Mouse (Mus musculus) forebrain, embryonic 11.5 days (tissue): ENCODE results near the gene Mars2. TPM values are rescaled to one million over a fixed set of nuclear protein-coding genes. Genes with fewer than 3 reads are reported as not detected.

Experiments used
- ATAC-seq: fragments of 200-750 bp; cut with Nextera tagmentation; replicated peaks from 2 replicates; pipeline ENCODE4 v1.8.0; 2017; ENCODE audit warnings: moderate TSS enrichment; ENCODE audit not compliant: low FRiP score
- DNase-seq: peaks from one replicate; pipeline ENCODE4 v3.0.0-alpha.2; 2017; ENCODE audit warnings: low spot score
- H3K27ac ChIP-seq: fragments of 300-500 bp; sonication (generic); 2 replicates; pipeline ENCODE4 v1.5.1; 2014; ENCODE audit warnings: low read depth, low read length
- H3K27me3 ChIP-seq: fragments of 300-500 bp; sonication (generic); 2 replicates; pipeline ENCODE4 v1.6.1; 2014; ENCODE audit warnings: mild to moderate bottlenecking, low read length, mixed read lengths; ENCODE audit not compliant: control insufficient read depth, insufficient read depth
- H3K36me3 ChIP-seq: fragments of 300-500 bp; sonication (generic); 2 replicates; pipeline ENCODE4 v1.6.1; 2014; ENCODE audit warnings: mild to moderate bottlenecking, low read length, moderate library complexity, mixed read lengths; ENCODE audit not compliant: control insufficient read depth, insufficient read depth
- H3K4me1 ChIP-seq: fragments of 300-500 bp; sonication (generic); replicated peaks from 2 replicates; pipeline ENCODE4 v1.6.1; 2014; ENCODE audit warnings: low read length, mixed read lengths; ENCODE audit not compliant: control insufficient read depth, insufficient read depth
- H3K4me2 ChIP-seq: fragments of 300-500 bp; sonication (generic); 2 replicates; pipeline ENCODE4 v1.6.1; 2014; ENCODE audit warnings: low read depth, mild to moderate bottlenecking, low read length, moderate library complexity, mixed read lengths; ENCODE audit not compliant: severe bottlenecking
- H3K4me3 ChIP-seq: fragments of 300-500 bp; sonication (generic); 2 replicates; pipeline ENCODE4 v1.5.1; 2014; ENCODE audit warnings: low read depth, low read length
- H3K9ac ChIP-seq: fragments of 300-500 bp; sonication (generic); 2 replicates; pipeline ENCODE4 v1.6.1; 2014; ENCODE audit warnings: low read length
- H3K9me3 ChIP-seq: fragments of 300-500 bp; sonication (generic); 2 replicates; pipeline ENCODE4 v1.6.1; 2016; ENCODE audit warnings: low read length, mixed read lengths; ENCODE audit not compliant: control insufficient read depth
- WGBS: fragments of 180-500 bp; shearing (Covaris S2); extraction: QIAGEN DNeasy Blood & Tissue Kit; methylation state at CpG from one replicate; pipeline ENCODE4 v1.1.7; 2014; 5-methylcytosine and 5-hydroxymethylcytosine counted together
- polyA plus RNA-seq: library from polyadenylated mRNA; unstranded; fragments of >200 nt; fragmentation: Nextera tagmentation; extraction: Ambion mirVana; gene quantifications from 2 replicates; pipeline ENCODE4 v1.2.1, GENCODE M21; 2014

Gene Mars2
- polyA plus RNA-seq, 1 experiment from 2014 or later, result 3.8 TPM

DNA sequence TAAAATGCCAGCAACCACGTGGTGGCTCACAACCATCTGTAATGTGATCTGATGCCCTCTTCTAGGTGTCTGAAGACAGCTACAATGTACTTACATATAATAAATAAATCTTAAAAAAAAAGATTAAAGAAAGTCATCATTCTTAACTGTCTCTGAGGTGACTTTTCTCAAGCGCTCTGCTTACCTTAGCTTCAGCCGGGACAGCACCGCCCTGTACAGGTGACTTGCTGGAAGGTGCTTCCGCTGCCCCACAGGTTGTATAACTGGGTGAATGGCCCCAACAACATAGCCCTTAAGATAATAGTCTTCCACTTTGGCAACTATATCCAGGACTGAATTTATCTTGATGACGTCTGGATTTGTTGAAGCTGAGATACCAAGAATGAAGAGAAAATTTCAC lies 23.0 kb upstream of the Mars2 start:
- Histone ChIP-seq H3K9me3 (no peaks in the 10 kb centered on the region), H3K27ac (no peak overlapping the region), H3K4me2 (no peak overlapping the region), H3K4me1 (no peaks in the 10 kb centered on the region; the same call in 1 of the 2 replicates), H3K9ac (no peak overlapping the region), H3K27me3 (no peaks in the 10 kb centered on the region), H3K4me3 (no peak overlapping the region), H3K36me3 (no peaks in the 10 kb centered on the region)
- 86% methylated on average over 6 of the region's 6 CpGs for WGBS
- DNase-seq (no peak), ATAC-seq (no peak)

DNA sequence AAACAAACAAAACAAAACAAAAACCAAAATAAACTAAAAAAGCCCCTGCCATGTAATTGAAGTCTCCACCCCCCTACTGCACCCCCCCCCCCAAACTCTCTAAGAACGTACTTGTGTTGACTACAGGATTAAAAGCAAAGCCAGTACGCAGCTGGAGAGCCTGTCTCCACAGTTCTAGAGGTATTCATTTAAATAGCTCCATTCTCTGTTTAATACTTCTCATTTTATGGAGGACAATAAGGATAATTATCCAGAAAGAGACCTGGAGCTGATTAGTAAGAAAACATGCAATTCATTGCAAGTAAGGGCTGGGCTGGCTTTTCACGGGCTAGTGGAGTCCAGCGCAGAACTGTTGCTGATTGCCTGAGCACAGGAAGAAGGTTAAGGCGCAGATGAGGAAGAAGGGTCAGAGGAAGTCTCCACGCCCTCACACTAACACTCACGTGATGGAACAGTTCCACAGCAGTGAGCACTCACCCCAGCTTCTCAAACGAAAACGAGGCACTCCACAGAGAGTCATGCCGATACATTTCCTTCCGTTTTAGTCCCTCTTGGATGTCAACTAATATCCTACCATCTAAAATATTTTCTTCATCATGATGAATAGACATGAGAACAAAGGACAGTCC lies 21.7 kb upstream of the Mars2 start:
- no peak for ATAC-seq
- H3K27ac ChIP-seq, result no peak overlapping the region
- WGBS, result 45% methylated on average over 11 of the region's 11 CpGs

DNA sequence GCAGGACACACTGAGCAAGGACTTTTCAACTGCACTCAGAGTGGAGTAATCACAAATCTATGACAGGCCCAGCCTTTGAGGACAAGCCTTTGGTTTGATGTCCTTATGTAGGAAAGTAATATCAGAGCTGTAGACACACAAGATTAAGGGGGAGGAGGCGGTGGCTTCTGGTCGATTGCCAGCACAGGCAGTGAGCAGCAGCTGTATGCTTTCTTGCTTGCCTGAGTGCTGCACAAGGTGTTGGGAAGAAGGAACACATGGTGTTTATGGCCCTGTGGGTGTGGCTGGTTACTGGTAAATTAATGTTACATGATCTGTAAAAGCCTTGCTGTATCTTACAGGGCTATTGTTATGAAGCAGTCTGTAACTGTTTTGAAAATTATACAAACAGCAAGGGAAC lies 19.8 kb upstream of the Mars2 start:
- ATAC-seq (no peak), DNase-seq (no peak)
- Histone ChIP-seq H3K9me3 (no peaks in the 10 kb centered on the region), H3K36me3 (no peaks in the 10 kb centered on the region), H3K4me3 (no peak overlapping the region), H3K4me2 (no peak overlapping the region), H3K27me3 (no peaks in the 10 kb centered on the region), H3K9ac (no peak overlapping the region), H3K4me1 (no peaks in the 10 kb centered on the region), H3K27ac (no peak overlapping the region)
- WGBS, result 92% methylated on average over 2 of the region's 2 CpGs

More for the DNA sequence above, 21.7 kb upstream of the Mars2 start:
- no peak overlapping the region for H3K4me2 ChIP-seq
- H3K4me1 ChIP-seq, result no peaks in the 10 kb centered on the region; the same call in 1 of the 2 replicates
- no peak for DNase-seq
- H3K9me3 ChIP-seq, result no peaks in the 10 kb centered on the region
- no peak overlapping the region for H3K9ac ChIP-seq
- H3K4me3 ChIP-seq, result no peak overlapping the region
- H3K27me3 ChIP-seq, result no peaks in the 10 kb centered on the region
- no peaks in the 10 kb centered on the region for H3K36me3 ChIP-seq

DNA sequence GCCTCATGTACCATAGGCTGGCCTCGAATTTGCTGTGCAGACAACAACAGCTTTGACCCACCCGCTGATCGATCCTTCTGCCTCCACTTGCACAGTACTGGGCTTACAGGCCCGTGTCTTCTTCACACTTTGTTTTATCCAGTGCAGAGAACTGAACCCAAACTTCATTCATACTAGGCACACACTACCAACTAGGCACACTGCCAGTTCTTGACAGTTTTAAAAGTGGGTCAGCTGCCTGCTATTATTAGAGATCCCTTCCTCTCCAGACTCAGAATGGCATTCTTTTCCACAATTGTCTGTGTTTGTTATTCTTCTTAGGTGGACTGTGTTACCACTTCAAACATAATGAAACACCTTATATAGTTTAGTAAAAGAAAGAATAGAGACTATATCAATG lies 15.6 kb upstream of the Mars2 start:
- 76% methylated on average over 4 of the region's 4 CpGs for WGBS
- DNase-seq, result no peak
- no peaks in the 10 kb centered on the region for H3K27me3 ChIP-seq
- H3K36me3 ChIP-seq, result no peaks in the 10 kb centered on the region
- no peak overlapping the region for H3K27ac ChIP-seq
- no peaks in the 10 kb centered on the region for H3K9me3 ChIP-seq
- no peak overlapping the region for H3K9ac ChIP-seq
- no peak for ATAC-seq
- H3K4me3 ChIP-seq, result no peak overlapping the region
- H3K4me1 ChIP-seq, result no peaks in the 10 kb centered on the region
- H3K4me2 ChIP-seq, result no peak overlapping the region

DNA sequence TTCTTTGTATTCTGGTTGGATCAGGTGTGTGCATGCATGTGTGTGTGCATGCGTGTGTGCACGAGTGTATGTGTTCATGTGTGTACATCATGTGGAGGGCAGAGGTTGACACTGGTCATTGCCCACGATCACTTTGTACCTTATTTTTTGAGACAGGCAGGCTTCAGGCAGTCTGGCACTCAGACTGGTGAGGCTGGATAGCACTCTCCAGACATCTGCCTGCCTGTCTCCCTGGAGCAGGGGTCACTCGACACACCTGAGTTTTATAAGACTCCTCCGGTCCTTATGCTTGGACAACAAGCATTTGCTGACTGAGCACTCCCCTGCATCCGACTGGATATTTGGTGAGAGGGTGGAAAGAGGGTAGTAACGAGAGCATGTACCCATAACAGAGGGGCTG lies 14.0 kb upstream of the Mars2 start:
- no peak overlapping the region for H3K9ac ChIP-seq
- no peak overlapping the region for H3K27ac ChIP-seq
- no peak overlapping the region for H3K4me3 ChIP-seq
- no peaks in the 10 kb centered on the region for H3K36me3 ChIP-seq
- ATAC-seq (no peak), DNase-seq (no peak)
- H3K4me1 ChIP-seq, result no peaks in the 10 kb centered on the region
- H3K9me3 ChIP-seq, result no peaks in the 10 kb centered on the region
- no peak overlapping the region for H3K4me2 ChIP-seq
- H3K27me3 ChIP-seq, result no peaks in the 10 kb centered on the region
- 94% methylated on average over 7 of the region's 7 CpGs for WGBS

DNA sequence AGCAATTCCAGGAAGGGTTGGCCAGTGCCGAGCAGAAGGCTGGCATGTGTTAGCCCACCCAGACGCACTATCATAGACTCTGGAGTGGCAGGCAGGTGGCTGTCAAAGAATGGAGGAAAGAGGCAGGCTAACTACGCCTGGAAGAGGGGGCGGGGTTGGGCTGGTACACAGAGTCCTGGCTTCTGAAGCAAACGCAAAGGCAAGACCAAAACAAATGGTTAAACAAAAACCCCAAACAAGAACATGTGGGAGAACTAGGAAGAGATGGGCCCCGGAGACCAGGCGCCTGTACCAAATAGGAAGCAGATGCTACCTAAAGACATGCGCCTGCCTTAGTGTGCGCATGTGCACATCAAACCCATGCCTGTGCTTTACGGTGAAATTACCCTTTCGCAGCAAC lies 12.9 kb upstream of the Mars2 start:
- Histone ChIP-seq H3K4me3 (no peak overlapping the region), H3K4me2 (0 out of 2 replicates have a peak overlapping the region, but pooled peaks have one; percentile 8)
- WGBS, result 60% methylated on average over 11 of the region's 11 CpGs

DNA sequence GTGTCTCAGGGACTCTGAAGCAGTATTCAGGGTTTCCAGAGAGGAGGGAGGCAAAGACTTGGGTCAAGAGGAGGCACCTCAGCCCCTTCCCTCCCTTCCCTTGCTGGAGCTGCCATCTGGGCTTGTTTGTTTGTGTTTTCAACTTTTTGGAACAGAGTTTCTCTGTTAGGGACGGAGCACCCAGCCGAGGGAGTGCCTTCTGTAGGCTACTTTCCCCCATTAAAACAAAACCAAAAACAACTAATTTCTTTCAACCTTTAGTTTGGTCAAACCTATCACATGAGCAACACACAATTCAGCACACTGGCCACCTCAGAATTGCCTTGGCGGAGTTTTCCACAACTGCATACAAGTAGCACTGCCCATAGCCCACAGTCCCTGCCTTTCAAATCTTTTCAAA lies 11.6 kb upstream of the Mars2 start:
- Histone ChIP-seq H3K36me3 (no peaks in the 10 kb centered on the region), H3K4me2 (peak overlapping the region; percentile 19; the same call in 1 of the 2 replicates)
- WGBS, result 30% methylated on average over 3 of the region's 3 CpGs

More for the DNA sequence above, 12.9 kb upstream of the Mars2 start:
- ATAC-seq (peak; percentile 58; the same call in 1 of the 2 replicates), DNase-seq (no peak)
- Histone ChIP-seq H3K9me3 (no peaks in the 10 kb centered on the region), H3K9ac (no peak overlapping the region), H3K36me3 (no peaks in the 10 kb centered on the region), H3K4me1 (no peaks in the 10 kb centered on the region), H3K27ac (no peak overlapping the region), H3K27me3 (no peaks in the 10 kb centered on the region)

DNA sequence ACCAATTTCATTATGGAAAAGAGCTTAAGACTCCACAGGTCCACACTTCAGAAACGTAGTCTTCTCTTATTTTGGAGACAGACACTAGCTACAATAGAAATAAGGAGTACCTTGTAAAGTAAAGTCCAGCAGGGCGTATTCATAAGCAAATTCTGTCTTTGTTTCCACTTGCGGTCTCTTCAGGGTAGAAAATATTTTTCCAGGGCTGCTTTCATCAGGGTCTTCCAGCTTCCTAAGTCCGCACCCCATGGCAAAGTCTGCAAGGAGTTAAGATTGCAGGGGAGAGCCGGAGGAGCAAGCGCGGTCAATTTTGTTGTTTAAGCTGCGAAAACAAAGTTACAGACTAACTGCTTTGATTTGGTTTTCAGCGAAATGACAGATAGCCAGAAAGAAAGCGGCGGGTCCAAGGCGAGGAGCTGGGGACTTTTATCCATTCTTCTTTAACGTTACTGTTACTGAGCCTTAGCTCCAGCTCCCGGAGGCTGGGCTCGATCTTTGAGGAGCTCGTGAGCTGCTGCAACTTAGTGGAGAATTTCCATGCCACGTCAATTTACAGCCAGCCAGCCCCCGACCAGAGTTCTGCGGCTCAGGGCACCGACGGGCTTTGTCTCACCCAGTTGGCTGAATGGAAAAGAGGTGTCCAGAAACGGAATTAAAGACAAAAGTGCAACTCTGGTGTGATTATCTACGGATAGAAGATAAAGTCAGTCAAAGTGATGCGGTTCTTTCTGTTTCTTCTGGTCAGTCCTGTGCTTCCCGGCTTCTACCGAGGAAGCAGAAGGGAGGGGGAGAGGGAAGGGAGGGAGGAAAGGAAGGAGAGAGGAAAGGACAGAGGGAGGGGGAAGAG lies 10.7 kb upstream of the Mars2 start, which contains the start of gene Rftn2:
Gene Rftn2, minus strand, starts transcription at position 772 of the 847 bp plus-strand sequence.
- Histone ChIP-seq H3K4me3 (peak within 1 kb of the TSS; percentile 38), H3K27me3 (no peaks in the 10 kb centered on the region), H3K9me3 (no peaks in the 10 kb centered on the region), H3K36me3 (no peaks in the 10 kb centered on the region), H3K27ac (no peak within 1 kb of the TSS), H3K4me1 (no peaks in the 10 kb centered on the region), H3K4me2 (peak within 1 kb of the TSS; percentile 61), H3K9ac (peak within 1 kb of the TSS; percentile 58)
- peak; percentile 71 for DNase-seq
- WGBS, result 1% methylated on average over 26 of the region's 26 CpGs
- ATAC-seq, result peak; percentile 35; the same call in 1 of the 2 replicates

More for the DNA sequence above, 11.6 kb upstream of the Mars2 start:
- 0 out of 2 replicates have a peak, but pooled peaks have one; percentile 40 for ATAC-seq
- Histone ChIP-seq H3K9me3 (no peaks in the 10 kb centered on the region), H3K27me3 (no peaks in the 10 kb centered on the region), H3K9ac (no peak overlapping the region), H3K27ac (no peak overlapping the region), H3K4me3 (no peak overlapping the region; the same call in 1 of the 2 replicates), H3K4me1 (no peaks in the 10 kb centered on the region)
- DNase-seq, result no peak
